Mouse (Mus musculus) splenic B cell, adult 2 months (primary cell): ENCODE results near the gene Prss45.

Experiments
- DNase-seq: peaks from one replicate; pipeline ENCODE4 v3.0.0-alpha.2; 2011; ENCODE audit warnings: low read depth, low spot score
- H3K27me3 ChIP-seq: 2 replicates; pipeline ENCODE4 v1.6.1; 2012; ENCODE audit warnings: mild to moderate bottlenecking, low read length, moderate library complexity, mixed read lengths; ENCODE audit not compliant: control insufficient read depth, poor library complexity, insufficient read depth, severe bottlenecking
- H3K36me3 ChIP-seq: 2 replicates; pipeline ENCODE4 v1.6.1; 2012; ENCODE audit warnings: mild to moderate bottlenecking, low read length, moderate library complexity, mixed read lengths; ENCODE audit not compliant: control insufficient read depth, poor library complexity, insufficient read depth, severe bottlenecking

The Prss45 gene

GRCm38 (mm10) chr9:110836112-110836511 lies 1.7 kb downstream of the Prss45 start:
- Histone ChIP-seq H3K27me3 (no peaks in the 10 kb centered on the region), H3K36me3 (no peaks in the 10 kb centered on the region)
- no peak for DNase-seq

- H3K36me3 ChIP-seq = no peaks in the 10 kb centered on the region
- H3K27me3 ChIP-seq = no peaks in the 10 kb centered on the region
- DNase-seq = no peak
Observed at GRCm38 (mm10) chr9:110840905-110841304, 6.5 kb downstream of the Prss45 start.

GRCm38 (mm10) chr9:110841438-110841837 lies 7.0 kb downstream of the Prss45 start:
- no peak for DNase-seq
- Histone ChIP-seq H3K36me3 (no peaks in the 10 kb centered on the region), H3K27me3 (no peaks in the 10 kb centered on the region)

- H3K36me3 ChIP-seq = no peaks in the 10 kb centered on the region
- H3K27me3 ChIP-seq = no peaks in the 10 kb centered on the region
- no peak for DNase-seq
Observed at GRCm38 (mm10) chr9:110844206-110844605, 9.8 kb downstream of the Prss45 start, which contains the start of gene Prss46. Prss46 (plus strand) TSS chr9:110844506.

- DNase-seq = no peak
- no peaks in the 10 kb centered on the region for H3K36me3 ChIP-seq
- no peaks in the 10 kb centered on the region for H3K27me3 ChIP-seq
Observed at GRCm38 (mm10) chr9:110849162-110849561, 14.8 kb downstream of the Prss45 start.

GRCm38 (mm10) chr9:110855903-110856302 lies 21.5 kb downstream of the Prss45 start:
- Histone ChIP-seq H3K27me3 (no peaks in the 10 kb centered on the region), H3K36me3 (no peaks in the 10 kb centered on the region)
- DNase-seq = no peak

GRCm38 (mm10) chr9:110856920-110857319 lies 22.5 kb downstream of the Prss45 start:
- H3K36me3 ChIP-seq = no peaks in the 10 kb centered on the region
- no peak for DNase-seq
- H3K27me3 ChIP-seq = no peaks in the 10 kb centered on the region

- DNase-seq = no peak
- no peaks in the 10 kb centered on the region for H3K27me3 ChIP-seq
- no peaks in the 10 kb centered on the region for H3K36me3 ChIP-seq
Observed at GRCm38 (mm10) chr9:110857781-110858472, 23.5 kb downstream of the Prss45 start, which contains the start of gene Prss50. Prss50 (plus strand) TSS chr9:110857967.

- Histone ChIP-seq H3K27me3 (no peaks in the 10 kb centered on the region), H3K36me3 (no peaks in the 10 kb centered on the region)
- DNase-seq = no peak
Observed at GRCm38 (mm10) chr9:110858523-110858922, 24.1 kb downstream of the Prss45 start.

- Histone ChIP-seq H3K36me3 (no peaks in the 10 kb centered on the region), H3K27me3 (no peaks in the 10 kb centered on the region)
- no peak for DNase-seq
Observed at GRCm38 (mm10) chr9:110858967-110859596, 24.7 kb downstream of the Prss45 start.

GRCm38 (mm10) chr9:110871030-110871429 lies 36.6 kb downstream of the Prss45 start:
- no peaks in the 10 kb centered on the region for H3K27me3 ChIP-seq
- H3K36me3 ChIP-seq = no peaks in the 10 kb centered on the region
- DNase-seq = peak; percentile 62

GRCm38 (mm10) chr9:110873681-110874659 lies 39.6 kb downstream of the Prss45 start:
- no peaks in the 10 kb centered on the region for H3K36me3 ChIP-seq
- no peaks in the 10 kb centered on the region for H3K27me3 ChIP-seq
- DNase-seq = no peak

- Histone ChIP-seq H3K36me3 (no peaks in the 10 kb centered on the region), H3K27me3 (no peaks in the 10 kb centered on the region)
- no peak for DNase-seq
Observed at GRCm38 (mm10) chr9:110874660-110875191, 40.3 kb downstream of the Prss45 start.

- no peaks in the 10 kb centered on the region for H3K27me3 ChIP-seq
- no peaks in the 10 kb centered on the region for H3K36me3 ChIP-seq
- DNase-seq = no peak
Observed at GRCm38 (mm10) chr9:110875288-110875695, 40.9 kb downstream of the Prss45 start.
